Mouse (Mus musculus): ENCODE results near the gene Stx5a.

Stx5a gene

DNA sequence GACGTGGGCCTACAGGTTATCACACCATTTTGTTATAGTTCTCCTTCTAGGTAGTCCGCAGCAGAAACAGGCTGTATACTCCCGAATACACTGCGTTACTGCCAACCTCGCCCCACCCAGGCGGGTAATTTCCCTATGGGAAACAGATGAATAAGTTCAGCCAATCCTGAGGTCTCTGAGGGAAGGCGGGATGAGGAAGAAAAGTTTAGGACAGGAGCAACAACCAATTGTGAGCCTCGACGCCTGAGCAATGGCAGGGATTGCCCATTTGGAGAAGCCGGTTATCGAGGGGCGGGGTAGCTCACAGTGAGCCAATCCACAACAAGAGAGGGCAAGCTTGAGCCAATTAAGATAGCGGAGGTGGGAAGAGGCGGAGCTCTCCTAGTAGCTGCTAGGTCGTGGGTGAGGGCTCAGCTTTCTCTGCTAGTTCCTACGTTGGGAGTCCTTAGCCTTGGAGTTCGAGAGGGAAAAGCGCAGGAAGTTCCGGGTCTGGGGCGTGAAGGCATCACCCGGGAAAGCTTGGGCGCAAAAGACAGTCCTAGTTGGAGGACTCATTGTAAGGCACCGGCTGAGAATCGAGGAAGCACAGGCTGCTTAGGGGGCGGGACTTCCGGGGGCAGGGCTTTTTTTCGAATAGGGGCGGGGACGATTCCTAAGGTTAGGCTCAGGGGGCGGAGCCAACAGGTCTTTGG, 61.1 kb downstream of the Stx5a start, which contains the start of gene Zbtb3:
Zbtb3 (plus strand) TSS at position 426 of the 692 bp plus-strand sequence.
- peak; percentile 87 for DNase-seq (ENCODE audit: low spot score)

DNA sequence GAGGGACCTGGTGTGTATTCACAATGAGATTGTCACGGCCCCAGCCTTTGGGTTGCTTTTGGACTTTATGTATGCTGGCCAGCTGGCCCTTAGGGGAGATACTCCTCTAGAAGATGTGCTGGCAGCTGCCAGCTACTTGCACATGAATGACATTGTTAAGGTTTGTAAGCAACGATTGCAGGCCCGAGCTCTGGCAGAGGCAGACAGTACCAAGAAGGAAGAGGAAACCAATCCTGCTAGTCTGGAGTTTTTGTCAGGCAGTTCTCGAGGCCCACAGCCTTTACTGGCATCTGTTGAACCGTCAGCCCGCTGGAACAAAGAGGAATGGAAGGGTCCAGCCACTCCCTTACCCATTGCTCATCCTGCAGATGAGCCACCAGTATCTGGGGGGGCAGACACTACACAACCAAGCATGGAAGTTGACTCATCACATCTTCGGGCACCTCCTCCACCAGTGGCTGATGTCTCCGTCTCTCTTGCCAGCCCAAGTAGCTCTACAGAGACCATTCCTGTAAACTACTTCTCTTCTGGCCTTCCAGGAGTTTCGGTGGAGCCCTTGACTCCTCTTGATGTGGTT, 62.1 kb downstream of the Stx5a start:
- DNase-seq (ENCODE audit: low spot score), result no peak

GRCm38 (mm10) chr19:8803879-8804660, 62.9 kb downstream of the Stx5a start:
- no peak for DNase-seq (ENCODE audit: low spot score)

Data from ovary, postnatal 36 days (tissue).